Mouse (Mus musculus): ENCODE data around the gene Olfr812.
"Not testable (repeated sequence)": the region's sequence is repeated elsewhere in the genome, so short reads cannot be mapped to it uniquely, and the experiment has no call there.

The Olfr812 gene

GRCm38 (mm10) chr10:129845994-129846393 lies at the start of gene Olfr812:
TSS of gene Olfr812 (minus strand) at chr10:129846094.
- DNase-seq (ENCODE audit: low read depth, low spot score) = no peak

GRCm38 (mm10) chr10:129885934-129886333 lies 40.0 kb upstream of the Olfr812 start:
- no peak for DNase-seq (ENCODE audit: low read depth, low spot score)

- DNase-seq (ENCODE audit: low read depth, low spot score) = not testable (repeated sequence)
Measured at GRCm38 (mm10) chr10:129885496-129885895, 39.6 kb upstream of the Olfr812 start.

GRCm38 (mm10) chr10:129879751-129880150 lies 33.9 kb upstream of the Olfr812 start, which contains the start of gene Olfr814:
TSS of gene Olfr814 (minus strand) at chr10:129879851.
- DNase-seq (ENCODE audit: low read depth, low spot score) = not testable (repeated sequence)

GRCm38 (mm10) chr10:129855067-129855466 lies 9.2 kb upstream of the Olfr812 start, which contains the start of gene Olfr813:
TSS of gene Olfr813 (plus strand) at chr10:129855367.
- no peak for DNase-seq (ENCODE audit: low read depth, low spot score)

- no peak for DNase-seq (ENCODE audit: low read depth, low spot score)
Measured at GRCm38 (mm10) chr10:129847343-129847742, 1.4 kb upstream of the Olfr812 start.

GRCm38 (mm10) chr10:129804296-129804695 lies 41.6 kb downstream of the Olfr812 start, which contains the start of gene Olfr811:
TSS of gene Olfr811 (minus strand) at chr10:129804396.
- no peak for DNase-seq (ENCODE audit: low read depth, low spot score)

GRCm38 (mm10) chr10:129794817-129795216 lies 51.1 kb downstream of the Olfr812 start, which contains the start of gene Olfr810:
TSS of gene Olfr810 (minus strand) at chr10:129794917.
- DNase-seq (ENCODE audit: low read depth, low spot score) = no peak
